Mouse (Mus musculus) testis, adult 2 months (tissue): ENCODE measurements around the gene BC029722. TPM values are rescaled to one million over a fixed set of nuclear protein-coding genes. Genes with fewer than 3 reads are reported as not detected.
A peak's percentile ranks its signal among the peaks of the same experiment; 100 is the strongest.

Experiments used
- H3K27ac ChIP-seq: fragments of 200-500 bp; 2 replicates; pipeline ENCODE4 v1.5.1; 2012; ENCODE audit warnings: low read depth, low read length; ENCODE audit not compliant: control insufficient read depth, insufficient read depth
- H3K27me3 ChIP-seq: fragments of 200-500 bp; 2 replicates; pipeline ENCODE4 v1.6.1; 2012; ENCODE audit warnings: mild to moderate bottlenecking, low read length, moderate library complexity; ENCODE audit not compliant: control insufficient read depth, insufficient read depth
- H3K36me3 ChIP-seq: fragments of 200-500 bp; 2 replicates; pipeline ENCODE4 v1.6.1; 2012; ENCODE audit warnings: mild to moderate bottlenecking, low read length; ENCODE audit not compliant: control insufficient read depth, insufficient read depth
- H3K4me1 ChIP-seq: fragments of 200-500 bp; 2 replicates; pipeline ENCODE4 v1.6.1; 2012; ENCODE audit warnings: low read length; ENCODE audit not compliant: control insufficient read depth, insufficient read depth
- H3K4me3 ChIP-seq: fragments of 200-500 bp; 2 replicates; pipeline ENCODE4 v1.5.1; 2012; ENCODE audit warnings: low read depth, mild to moderate bottlenecking, low read length, moderate library complexity, mixed read lengths; ENCODE audit not compliant: control insufficient read depth
- CTCF ChIP-seq: fragments of 200-500 bp; IDR thresholded peaks from 2 replicates; pipeline ENCODE4 v1.5.1; 2012; ENCODE audit warnings: low read depth, mild to moderate bottlenecking, inconsistent platforms, low read length, moderate library complexity; ENCODE audit not compliant: control insufficient read depth, insufficient read depth, insufficient replicate concordance
- POLR2A ChIP-seq: fragments of 200-500 bp; IDR thresholded peaks from 2 replicates; pipeline ENCODE4 v1.6.1; 2012; ENCODE audit warnings: low read depth, mild to moderate bottlenecking, inconsistent platforms, low read length, moderate library complexity; ENCODE audit not compliant: control insufficient read depth
- polyA plus RNA-seq: library from polyadenylated mRNA; depleted of rRNA; stranded (reverse); fragments of >200 nt; gene quantifications from 2 replicates; pipeline ENCODE4 v1.2.3, GENCODE M21; 2012

BC029722 gene
- polyA plus RNA-seq, 1 experiment: 24.4 TPM

- no peaks in the 10 kb centered on the region for H3K27me3 ChIP-seq
- no peaks in the 10 kb centered on the region; the same call in none of the 2 replicates for H3K36me3 ChIP-seq
- H3K27ac ChIP-seq: peak overlapping the region; percentile 76
- peak overlapping the region; percentile 84 for H3K4me3 ChIP-seq
- H3K4me1 ChIP-seq: peaks cover 8% of the 10 kb centered on the region
- peak; percentile 94 for TF ChIP-seq POLR2A
- TF ChIP-seq CTCF: no peak
Measured at GRCm38 (mm10) chr2:155818596-155819391, 432 bp downstream of the BC029722 start.

- peak overlapping the region; percentile 58 for H3K4me3 ChIP-seq
- H3K36me3 ChIP-seq: no peaks in the 10 kb centered on the region; the same call in none of the 2 replicates
- no peaks in the 10 kb centered on the region for H3K27me3 ChIP-seq
Measured at GRCm38 (mm10) chr2:155817301-155818245, 1.7 kb downstream of the BC029722 start.

GRCm38 (mm10) chr2:155816179-155816578, 3.0 kb downstream of the BC029722 start:
- no peak overlapping the region for H3K27ac ChIP-seq

More at GRCm38 (mm10) chr2:155817301-155818245, 1.7 kb downstream of the BC029722 start:
- Histone ChIP-seq H3K4me1 (peaks cover 8% of the 10 kb centered on the region), H3K27ac (peak overlapping the region; percentile 14; the same call in 1 of the 2 replicates)
- TF ChIP-seq CTCF (no peak), POLR2A (no peak)

GRCm38 (mm10) chr2:155814829-155815228, 4.4 kb downstream of the BC029722 start:
- no peaks in the 10 kb centered on the region for H3K27me3 ChIP-seq
- H3K4me3 ChIP-seq: no peak overlapping the region
- TF ChIP-seq POLR2A (no peak), CTCF (no peak)
- H3K4me1 ChIP-seq: peaks cover 8% of the 10 kb centered on the region
- no peaks in the 10 kb centered on the region for H3K36me3 ChIP-seq
- no peak overlapping the region for H3K27ac ChIP-seq

More at GRCm38 (mm10) chr2:155816179-155816578, 3.0 kb downstream of the BC029722 start:
- Histone ChIP-seq H3K27me3 (no peaks in the 10 kb centered on the region), H3K4me3 (no peak overlapping the region), H3K36me3 (no peaks in the 10 kb centered on the region), H3K4me1 (peaks cover 8% of the 10 kb centered on the region)
- TF ChIP-seq POLR2A: no peak

GRCm38 (mm10) chr2:155812637-155813036, 6.6 kb downstream of the BC029722 start:
- Histone ChIP-seq H3K4me3 (no peak overlapping the region), H3K27me3 (no peaks in the 10 kb centered on the region), H3K27ac (no peak overlapping the region), H3K36me3 (no peaks in the 10 kb centered on the region), H3K4me1 (peaks cover under 1% of the 10 kb centered on the region)
- TF ChIP-seq CTCF: no peak
- TF ChIP-seq POLR2A: no peak

GRCm38 (mm10) chr2:155811821-155812396, 7.3 kb downstream of the BC029722 start:
- Histone ChIP-seq H3K36me3 (no peaks in the 10 kb centered on the region), H3K4me3 (no peak overlapping the region), H3K4me1 (no peaks in the 10 kb centered on the region; the same call in 1 of the 2 replicates), H3K27ac (no peak overlapping the region), H3K27me3 (no peaks in the 10 kb centered on the region)
- peak; percentile 88 for TF ChIP-seq CTCF
- TF ChIP-seq POLR2A: no peak

- TF ChIP-seq CTCF: no peak
- no peak for TF ChIP-seq POLR2A
- no peaks in the 10 kb centered on the region for H3K27me3 ChIP-seq
- no peak overlapping the region for H3K27ac ChIP-seq
- H3K4me1 ChIP-seq: no peaks in the 10 kb centered on the region; the same call in 1 of the 2 replicates
- H3K36me3 ChIP-seq: no peaks in the 10 kb centered on the region
- no peak overlapping the region for H3K4me3 ChIP-seq
Measured at GRCm38 (mm10) chr2:155809620-155810019, 9.6 kb downstream of the BC029722 start.
